Mouse (Mus musculus) MEL (cell line): ENCODE measurements around the gene Grrp1. TPM values are rescaled to one million over a fixed set of nuclear protein-coding genes. Genes with fewer than 3 reads are reported as not detected.
A peak's percentile ranks its signal among the peaks of the same experiment; 100 is the strongest.

Experiments
- DNase-seq: peaks from one replicate; pipeline ENCODE4 v3.0.0; 2011; ENCODE audit warnings: low read depth, low spot score
- H3K27ac ChIP-seq: 2 replicates; pipeline ENCODE4 v1.5.1; 2012; ENCODE audit warnings: low read depth, mild to moderate bottlenecking, control low read depth, low read length, moderate library complexity; ENCODE audit not compliant: control insufficient read depth
- H3K27me3 ChIP-seq, 2 experiments: fragments of 150-350 bp in 1 of 2; sonication (generic) in 1 of 2; 2 replicates each; pipeline ENCODE4 v1.6.1; 2012; ENCODE audit warnings: low read length in 2 of 2, mild to moderate bottlenecking in 2 of 2, improper control_type of control experiment in 1 of 2, moderate library complexity in 1 of 2; ENCODE audit not compliant: insufficient read depth in 2 of 2, control insufficient read depth in 1 of 2
- H3K36me3 ChIP-seq, 2 experiments: 2 replicates each; pipeline ENCODE4 v1.6.1; 2012 to 2014; ENCODE audit warnings: low read length in 2 of 2, improper control_type of control experiment in 1 of 2, inconsistent platforms in 1 of 2, mild to moderate bottlenecking in 1 of 2; ENCODE audit not compliant: insufficient read depth in 2 of 2, control insufficient read depth in 1 of 2
- H3K4me1 ChIP-seq, 2 experiments: fragments of 150-350 bp in 1 of 2; sonication (generic) in 1 of 2; 2 replicates each; pipeline ENCODE4 v1.6.1; 2012; ENCODE audit warnings: low read length in 2 of 2, improper control_type of control experiment in 1 of 2, mild to moderate bottlenecking in 1 of 2; ENCODE audit not compliant: insufficient read depth in 2 of 2, control insufficient read depth in 1 of 2
- H3K4me3 ChIP-seq, 2 experiments: fragments of 150-350 bp in 1 of 2; sonication (generic) in 1 of 2; 2 replicates each; pipeline ENCODE4 v1.5.1; 2012; ENCODE audit warnings: low read depth in 2 of 2, low read length in 2 of 2, mild to moderate bottlenecking in 2 of 2, moderate library complexity in 2 of 2, control low read depth in 1 of 2, improper control_type of control experiment in 1 of 2; ENCODE audit not compliant: control insufficient read depth in 1 of 2, insufficient read depth in 1 of 2
- H3K79me2 ChIP-seq: 2 replicates; pipeline ENCODE4 v1.6.1; 2012; ENCODE audit warnings: mild to moderate bottlenecking, low read length, moderate library complexity; ENCODE audit not compliant: control insufficient read depth, poor library complexity, insufficient read depth
- H3K9ac ChIP-seq: 2 replicates; pipeline ENCODE4 v1.6.1; 2012; ENCODE audit warnings: low read depth, mild to moderate bottlenecking, control low read depth, low read length, moderate library complexity; ENCODE audit not compliant: control insufficient read depth, poor library complexity, severe bottlenecking
- H3K9me3 ChIP-seq: fragments of 150-350 bp; sonication (generic); replicated peaks from 2 replicates; pipeline ENCODE4 v1.6.1; 2012; ENCODE audit warnings: mild to moderate bottlenecking, low read length, improper control_type of control experiment, moderate library complexity; ENCODE audit not compliant: insufficient read depth
- BHLHE40 ChIP-seq: IDR thresholded peaks from 2 replicates; pipeline ENCODE4 v1.6.1; 2012; ENCODE audit warnings: low read depth, mild to moderate bottlenecking, inconsistent platforms, low read length, improper control_type of control experiment, borderline replicate concordance
- CTCF ChIP-seq, 3 experiments: IDR thresholded peaks in 2 of 3; conservative IDR thresholded peaks in 1 of 3; 2 replicates each; pipeline ENCODE4 v1.5.1; 2011 to 2012; ENCODE audit warnings: low read length in 3 of 3, low read depth in 2 of 3, mild to moderate bottlenecking in 2 of 3, improper control_type of control experiment in 1 of 3, inconsistent platforms in 1 of 3, mixed read lengths in 1 of 3, moderate library complexity in 1 of 3; ENCODE audit not compliant: control insufficient read depth in 1 of 3, insufficient read depth in 1 of 3, poor library complexity in 1 of 3, severe bottlenecking in 1 of 3
- EP300 ChIP-seq, 2 experiments: IDR thresholded peaks; 2 replicates each; pipeline ENCODE4 v1.6.1; 2011; ENCODE audit warnings: improper control_type of control experiment in 2 of 2, low read length in 2 of 2, low read depth in 1 of 2, mild to moderate bottlenecking in 1 of 2
- GABPA ChIP-seq: IDR thresholded peaks from 2 replicates; pipeline ENCODE4 v1.6.1; 2012; ENCODE audit warnings: low read depth, mild to moderate bottlenecking, inconsistent platforms, low read length, improper control_type of control experiment, moderate library complexity
- MAX ChIP-seq: IDR thresholded peaks from 2 replicates; pipeline ENCODE4 v1.6.1; 2011; ENCODE audit warnings: low read length, improper control_type of control experiment
- MYC ChIP-seq: IDR thresholded peaks from 2 replicates; pipeline ENCODE4 v1.6.1; 2011; ENCODE audit warnings: low read depth, mild to moderate bottlenecking, low read length, improper control_type of control experiment, moderate library complexity
- NRF1 ChIP-seq: IDR thresholded peaks from 2 replicates; pipeline ENCODE4 v1.6.1; 2014; ENCODE audit warnings: low read depth, mild to moderate bottlenecking, inconsistent platforms, low read length, improper control_type of control experiment, moderate library complexity; ENCODE audit not compliant: poor library complexity, insufficient read depth, severe bottlenecking
- RAD21 ChIP-seq: IDR thresholded peaks from 2 replicates; pipeline ENCODE4 v1.6.1; 2011; ENCODE audit warnings: mild to moderate bottlenecking, low read depth, low read length, improper control_type of control experiment
- SMC3 ChIP-seq: IDR thresholded peaks from 2 replicates; pipeline ENCODE4 v1.6.1; 2011; ENCODE audit warnings: low read depth, low read length, improper control_type of control experiment
- TCF12 ChIP-seq: IDR thresholded peaks from 2 replicates; pipeline ENCODE4 v1.6.1; 2014; ENCODE audit warnings: low read depth, mild to moderate bottlenecking, inconsistent platforms, low read length, improper control_type of control experiment, moderate library complexity
- ZC3H11A ChIP-seq: IDR thresholded peaks from 2 replicates; pipeline ENCODE4 v1.6.1; 2012; ENCODE audit warnings: low read depth, mild to moderate bottlenecking, inconsistent platforms, low read length, improper control_type of control experiment
- ZNF384 ChIP-seq: IDR thresholded peaks from 2 replicates; pipeline ENCODE4 v1.6.1; 2012; ENCODE audit warnings: low read depth, mild to moderate bottlenecking, inconsistent platforms, low read length, improper control_type of control experiment
- polyA plus RNA-seq, 2 experiments: library from polyadenylated mRNA; stranded (reverse) in 1 of 2; unstranded in 1 of 2; fragments of >175 nt in 1 of 2; fragments of >200 nt in 1 of 2; gene quantifications; 2 replicates each; pipeline versions ENCODE4 v1.2.1 to v1.2.4; 2012; ENCODE audit warnings: low replicate concordance in 2 of 2, low read depth in 1 of 2; ENCODE audit not compliant: insufficient read length in 2 of 2, insufficient read depth in 1 of 2, missing spikeins in 1 of 2
- total RNA-seq: library from RNA; depleted of rRNA; stranded (reverse); fragments of 300-350 nt; gene quantifications from 2 replicates; pipeline ENCODE4 v1.2.3, GENCODE M21; 2012

Gene Grrp1
- total and polyA plus RNA-seq, 3 experiments: not detected

DNA sequence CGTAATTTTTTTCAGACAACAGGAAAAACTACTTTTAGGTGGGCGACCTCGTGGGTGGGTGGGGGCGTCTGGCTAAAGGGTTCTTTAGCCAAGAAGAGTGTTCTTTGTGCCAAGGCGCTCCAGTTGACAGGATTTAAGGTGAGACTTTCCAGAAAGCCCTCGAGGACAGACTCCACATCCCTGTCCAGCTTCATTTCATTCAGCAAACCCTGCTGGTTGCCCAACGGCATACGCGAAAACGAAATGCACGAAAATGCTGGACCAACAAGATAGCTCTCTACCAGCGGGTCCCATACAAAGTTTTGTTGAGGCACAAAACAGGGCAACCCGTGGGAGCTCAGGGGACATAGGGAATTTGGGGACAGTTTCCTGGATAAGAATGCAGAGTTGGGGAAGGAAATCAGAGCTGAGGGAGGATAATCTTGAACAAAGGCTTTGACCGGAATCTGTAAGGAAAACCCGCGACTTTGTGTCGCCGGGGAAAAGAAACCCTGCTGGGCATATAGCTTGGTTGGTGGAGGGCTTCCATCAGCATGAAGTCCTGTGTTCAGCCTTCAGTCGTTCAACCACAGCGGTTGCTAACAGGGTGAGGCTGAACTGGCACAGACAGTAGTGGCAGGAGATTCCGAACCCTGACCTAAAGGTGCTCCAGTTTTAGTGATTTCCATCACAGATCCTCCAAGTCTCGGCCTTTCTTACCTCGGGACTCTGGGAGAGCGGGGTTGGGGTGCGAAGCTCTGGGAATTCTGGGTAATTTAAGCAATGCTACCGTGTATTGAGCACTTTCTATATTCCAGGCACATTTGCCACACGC is 3.6 kb downstream of the Grrp1 start:
- Histone ChIP-seq H3K36me3 (peaks cover 0 to 3% of the 10 kb centered on the region in 2 experiments; a peak in 1 of 4 replicates), H3K9me3 (no peaks in the 10 kb centered on the region), H3K79me2 (peaks cover under 1% of the 10 kb centered on the region), H3K27me3 (no peaks in the 10 kb centered on the region), H3K4me3 (peak overlapping the region; percentile 52 to 59; a peak in 3 of 4 replicates), H3K9ac (peak overlapping the region; percentile 77), H3K4me1 (peaks cover 2 to 11% of the 10 kb centered on the region in 2 experiments; a peak in 2 of 4 replicates), H3K27ac (no peak overlapping the region)
- no peak for DNase-seq
- TF ChIP-seq MYC: no peak
- TF ChIP-seq BHLHE40: no peak
- no peak for TF ChIP-seq MAX
- TF ChIP-seq CTCF (IDR thresholded peaks at IDR 0.05 in 2 of 3, conservative IDR thresholded peaks at IDR 0.05 in 1 of 3; ENCODE audit: control insufficient read depth in 1 of 3, insufficient read depth in 1 of 3, low read depth in 2 of 3, low read length in 3 of 3, poor library complexity in 1 of 3, severe bottlenecking in 1 of 3): no peak

DNA sequence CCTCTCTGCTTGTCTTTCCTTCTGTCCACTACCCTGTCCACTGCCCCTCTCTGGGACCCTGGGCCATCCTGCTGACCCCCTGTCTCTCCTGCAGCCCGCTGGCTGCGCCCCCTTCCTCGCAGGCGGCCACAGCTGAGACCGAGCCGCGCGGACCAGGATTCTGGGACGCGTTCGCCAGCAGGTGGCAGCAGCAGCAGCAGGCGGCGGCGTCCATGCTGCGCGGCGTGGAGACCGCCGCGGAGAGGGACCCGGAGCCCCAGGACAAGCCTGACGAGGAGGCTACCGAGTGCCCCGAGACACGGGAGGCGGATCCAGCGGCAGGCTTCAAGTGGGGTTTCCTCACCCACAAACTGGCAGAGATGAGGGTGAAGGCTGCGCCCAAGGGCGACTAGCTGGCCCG is 4.3 kb downstream of the Grrp1 start:
- TF ChIP-seq EP300 (IDR thresholded peaks at IDR 0.05; ENCODE audit: low read depth in 1 of 2, low read length in 2 of 2): no peak
- peak; percentile 81 for TF ChIP-seq SMC3
- peak in 2 of 3 experiments; percentile 88 to 95; a peak in 5 of 6 replicates for TF ChIP-seq CTCF (IDR thresholded peaks at IDR 0.05 in 2 of 3, conservative IDR thresholded peaks at IDR 0.05 in 1 of 3; ENCODE audit: control insufficient read depth in 1 of 3, insufficient read depth in 1 of 3, low read depth in 2 of 3, low read length in 3 of 3, poor library complexity in 1 of 3, severe bottlenecking in 1 of 3)
- 0 out of 2 replicates have a peak, but pooled peaks have one; percentile 25 for TF ChIP-seq TCF12
- no peak for TF ChIP-seq ZNF384
- peak; percentile 40 for TF ChIP-seq RAD21
- 0 out of 2 replicates have a peak, but pooled peaks have one; percentile 14 for TF ChIP-seq NRF1
- peak; percentile 38 for TF ChIP-seq ZC3H11A
- TF ChIP-seq GABPA: no peak
- Histone ChIP-seq H3K4me3 (peak overlapping the region; percentile 52 to 59), H3K9me3 (no peaks in the 10 kb centered on the region), H3K27ac (no peak overlapping the region), H3K36me3 (peaks cover 0 to 3% of the 10 kb centered on the region in 2 experiments; a peak in 1 of 4 replicates), H3K79me2 (peaks cover 7% of the 10 kb centered on the region), H3K4me1 (peaks cover 2 to 12% of the 10 kb centered on the region in 2 experiments; a peak in 2 of 4 replicates), H3K27me3 (no peaks in the 10 kb centered on the region), H3K9ac (peak overlapping the region; percentile 77)
- DNase-seq: peak; percentile 75
